Mouse (Mus musculus) large intestine, adult 2 months (tissue): Measurements from ENCODE around the gene Hpd. TPM values are rescaled to one million over a fixed set of nuclear protein-coding genes. Genes with fewer than 3 reads are reported as not detected.
"Not testable (repeated sequence)": the region's sequence is repeated elsewhere in the genome, so short reads cannot be mapped to it uniquely, and the experiment has no call there.

ENCODE experiments used
- DNase-seq: peaks from one replicate; pipeline ENCODE4 v3.0.0-alpha.2; 2012; ENCODE audit warnings: low read depth, low spot score
- WGBS: fragments of 180-500 bp; shearing (Covaris S2); methylation state at CpG from one replicate; pipeline ENCODE4 v1.1.7; 2018; 5-methylcytosine and 5-hydroxymethylcytosine counted together
- polyA plus RNA-seq: library from polyadenylated mRNA; depleted of rRNA; stranded (reverse); fragments of >200 nt; gene quantifications from 2 replicates; pipeline ENCODE4 v1.2.3, GENCODE M21; 2012; rRNA removed

Gene Hpd
- 42.3 and 60.9 TPM in 2 replicates for polyA plus RNA-seq

- peak; percentile 29 for DNase-seq
- 54% methylated on average over 10 of the region's 10 CpGs for WGBS
Measured at GRCm38 (mm10) chr5:123182651-123183050, at the start of gene Hpd. Hpd (minus strand) TSS chr5:123182727.

- 92% methylated on average over 2 of the region's 2 CpGs for WGBS
- DNase-seq = no peak
Measured at GRCm38 (mm10) chr5:123232180-123232579, 49.7 kb upstream of the Hpd start.

- no peak for DNase-seq
- WGBS = 64% methylated on average over 6 of the region's 6 CpGs
Measured at GRCm38 (mm10) chr5:123229296-123229695, 46.8 kb upstream of the Hpd start.

- no peak for DNase-seq
- 3% methylated on average over 15 of the region's 15 CpGs for WGBS
Measured at GRCm38 (mm10) chr5:123228524-123228922, 46.0 kb upstream of the Hpd start.

- 2% methylated on average over 42 of the region's 42 CpGs for WGBS
- DNase-seq = peak; percentile 82
Measured at GRCm38 (mm10) chr5:123227762-123228523, 45.4 kb upstream of the Hpd start.

GRCm38 (mm10) chr5:123226851-123227250 lies 44.3 kb upstream of the Hpd start:
- 69% methylated on average over 7 of the region's 7 CpGs for WGBS

GRCm38 (mm10) chr5:123223861-123224260 lies 41.3 kb upstream of the Hpd start:
- not testable (repeated sequence) for DNase-seq
- 52% methylated on average over 6 of the region's 6 CpGs for WGBS

More at GRCm38 (mm10) chr5:123226851-123227250, 44.3 kb upstream of the Hpd start:
- no peak for DNase-seq

GRCm38 (mm10) chr5:123223051-123223410 lies 40.5 kb upstream of the Hpd start:
- 60% methylated on average over 4 of the region's 4 CpGs for WGBS
- DNase-seq = no peak

- 83% methylated on average over 5 of the region's 5 CpGs for WGBS
- DNase-seq = not testable (repeated sequence)
Measured at GRCm38 (mm10) chr5:123222346-123223050, 40.0 kb upstream of the Hpd start.

- DNase-seq = not testable (repeated sequence)
- WGBS = 74% methylated on average over 7 of the region's 7 CpGs
Measured at GRCm38 (mm10) chr5:123203591-123203990, 21.1 kb upstream of the Hpd start.

GRCm38 (mm10) chr5:123202771-123203170 lies 20.2 kb upstream of the Hpd start:
- WGBS = 36% methylated on average over 4 of the region's 4 CpGs
- DNase-seq = not testable (repeated sequence)

- no peak for DNase-seq
- 81% methylated on average over 5 of the region's 5 CpGs for WGBS
Measured at GRCm38 (mm10) chr5:123201987-123202386, 19.5 kb upstream of the Hpd start.

- no peak for DNase-seq
- WGBS = 48% methylated on average over 7 of the region's 7 CpGs
Measured at GRCm38 (mm10) chr5:123201523-123201892, 19.0 kb upstream of the Hpd start.

- not testable (repeated sequence) for DNase-seq
- WGBS = 80% methylated on average over 6 of the region's 7 CpGs
Measured at GRCm38 (mm10) chr5:123200816-123201522, 18.4 kb upstream of the Hpd start.

- 94% methylated on average over 4 of the region's 4 CpGs for WGBS
- DNase-seq = no peak
Measured at GRCm38 (mm10) chr5:123198523-123198922, 16.0 kb upstream of the Hpd start.

GRCm38 (mm10) chr5:123196746-123197145 lies 14.2 kb upstream of the Hpd start:
- no peak for DNase-seq
- WGBS = 47% methylated on average over 4 of the region's 4 CpGs

GRCm38 (mm10) chr5:123195500-123196000 lies 13.0 kb upstream of the Hpd start:
- DNase-seq = no peak
- WGBS = 90% methylated on average over 16 of the region's 16 CpGs

GRCm38 (mm10) chr5:123194856-123195255 lies 12.3 kb upstream of the Hpd start:
- DNase-seq = no peak
- WGBS = 85% methylated on average over 6 of the region's 6 CpGs

GRCm38 (mm10) chr5:123193436-123193835 lies 10.9 kb upstream of the Hpd start:
- no peak for DNase-seq
- WGBS = 45% methylated on average over 5 of the region's 5 CpGs

GRCm38 (mm10) chr5:123192606-123193150 lies 10.2 kb upstream of the Hpd start:
- 54% methylated on average over 9 of the region's 9 CpGs for WGBS
- no peak for DNase-seq
